Mouse (Mus musculus) Patski (cell line): Measurements from ENCODE around the gene Nat8. TPM values are rescaled to one million over a fixed set of nuclear protein-coding genes. Genes with fewer than 3 reads are reported as not detected.
A peak's percentile ranks its signal among the peaks of the same experiment; 100 is the strongest.
"Not testable (repeated sequence)": the region's sequence is repeated elsewhere in the genome, so short reads cannot be mapped to it uniquely, and the experiment has no call there.

Experiments used
- ATAC-seq: fragments of 100-300 bp; one replicate; pipeline ENCODE4 v1.8.0; 2021
- CTCF ChIA-PET: fragments of 350-600 bp; sonication (Branson Sonifier 250); formaldehyde crosslinking; loops from one replicate; lab custom pipeline; 2022; ENCODE audit warnings: inconsistent platforms; lab: Charles Lee
- POLR2A ChIA-PET: fragments of 350-600 bp; sonication (Branson Sonifier 250); formaldehyde crosslinking; loops from one replicate; lab custom pipeline; 2022; ENCODE audit warnings: antibody characterized with exemption, inconsistent platforms; lab: Charles Lee
- DNase-seq: peaks from one replicate; pipeline ENCODE4 v3.0.0-alpha.2; 2011; ENCODE audit warnings: low read depth, low spot score
- H3K27me3 ChIP-seq: fragments of 371-371 bp; one replicate; pipeline ENCODE4 v1.5.1; 2021
- CTCF ChIP-seq: fragments of 100-300 bp; IDR thresholded peaks from one replicate; pipeline ENCODE4 v1.5.1; 2021
- in situ Hi-C: fragments of 300-500 bp; cut with MboI; formaldehyde crosslinking; loops from 3 replicates; pipeline ENCODE4 v1.11.1; 2018; ENCODE audit warnings: low pct_unique_long_range_greater_than_20kb, mixed read lengths
- polyA plus RNA-seq: library from polyadenylated mRNA; unstranded; gene quantifications from one replicate; pipeline ENCODE4 v1.2.3, GENCODE M21; 2021

Nat8 gene
- polyA plus RNA-seq, 1 experiment from 2014 or later = 0.22 TPM

- ATAC-seq = no peak
Measured at GRCm38 (mm10) chr6:85829462-85829861, 2.4 kb downstream of the Nat8 start.

DNA sequence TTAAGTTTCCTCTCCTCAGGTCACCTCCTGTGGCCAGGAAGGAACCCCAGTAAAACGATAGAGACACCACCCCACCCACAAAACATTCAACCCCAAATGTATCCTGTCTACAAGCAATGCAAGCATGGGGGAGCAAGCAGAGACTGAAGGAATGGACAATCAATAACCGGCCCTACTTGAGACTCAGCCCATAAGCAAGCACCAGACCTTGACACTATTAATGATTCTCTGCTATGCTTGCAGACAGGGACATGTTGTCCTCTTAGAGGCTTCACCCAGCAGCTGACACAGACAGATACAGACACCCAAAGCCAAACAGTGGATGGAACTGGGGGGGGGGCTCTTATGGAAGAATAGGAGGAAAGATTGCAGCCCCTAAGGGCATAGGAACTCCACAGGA, 6.0 kb downstream of the Nat8 start:
- ChIA-PET CTCF (no interaction called here), POLR2A (no interaction called here)
- TF ChIP-seq CTCF = no peak
- DNase-seq (no peak), ATAC-seq (no peak)
- peaks cover 15% of the 10 kb centered on the region for H3K27me3 ChIP-seq
- in situ Hi-C loops = loop anchor here (5.0 kb wide), 1 partner anchor 181 kb away; no protein-coding TSS in a partner anchor

More at GRCm38 (mm10) chr6:85829462-85829861, 2.4 kb downstream of the Nat8 start:
- ChIA-PET CTCF (no interaction called here), POLR2A (no interaction called here)
- H3K27me3 ChIP-seq = peaks cover 10% of the 10 kb centered on the region
- in situ Hi-C loops = loop anchor here (5.0 kb wide), 1 partner anchor 178 kb away; no protein-coding TSS in a partner anchor
- no peak for DNase-seq
- no peak for TF ChIP-seq CTCF

DNA sequence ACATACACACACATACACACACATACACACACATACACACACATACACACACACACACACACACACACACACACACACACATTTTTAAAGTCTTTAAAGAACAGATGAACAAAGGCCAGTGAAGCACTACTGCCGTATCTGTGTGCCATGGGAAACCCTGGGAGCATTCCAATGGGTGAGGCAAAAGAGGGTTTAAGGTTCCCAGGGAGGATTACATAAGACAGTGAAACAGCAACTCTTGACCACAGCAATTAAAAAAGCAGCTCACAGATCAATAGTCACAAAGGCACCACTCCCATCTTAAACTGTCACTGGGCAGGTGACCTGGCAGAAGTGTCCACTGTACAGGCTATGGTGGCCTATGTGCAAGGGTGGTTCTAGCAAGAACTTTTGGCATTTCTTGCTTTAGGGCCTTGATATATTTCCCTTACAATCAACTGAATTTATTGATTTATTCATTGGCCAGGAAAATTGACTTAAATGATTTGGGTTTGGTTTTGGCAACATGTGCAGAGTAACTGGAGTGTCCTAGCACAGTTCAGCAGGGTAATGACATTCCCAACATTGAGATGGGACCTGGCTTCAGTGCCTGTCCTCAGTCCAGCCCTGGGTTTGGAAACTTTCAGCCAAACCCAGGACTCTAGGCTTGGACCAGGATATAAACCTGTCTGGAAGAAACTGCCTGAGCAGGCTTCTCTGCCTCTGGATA, 8.3 kb downstream of the Nat8 start:
- no peak for TF ChIP-seq CTCF
- ChIA-PET CTCF (no interaction called here), POLR2A (no interaction called here)
- in situ Hi-C loops = no loop called here
- H3K27me3 ChIP-seq = peaks cover 15% of the 10 kb centered on the region
- DNase-seq (no peak), ATAC-seq (no peak)

GRCm38 (mm10) chr6:85822286-85822685, 9.6 kb downstream of the Nat8 start:
- ChIA-PET POLR2A (no interaction called here), CTCF (no interaction called here)
- in situ Hi-C loops = no loop called here
- TF ChIP-seq CTCF = no peak
- DNase-seq = no peak
- peaks cover 15% of the 10 kb centered on the region for H3K27me3 ChIP-seq
- no peak for ATAC-seq

GRCm38 (mm10) chr6:85820837-85821236, 11.0 kb downstream of the Nat8 start, which contains the start of the genes Nat8f6 and Nat8f5:
TSS of gene Nat8f6 (minus strand) at chr6:85820954.
TSS of gene Nat8f5 (minus strand) at chr6:85820972.
- in situ Hi-C loops = no loop called here
- DNase-seq (no peak), ATAC-seq (no peak)
- peaks cover 12% of the 10 kb centered on the region for H3K27me3 ChIP-seq
- ChIA-PET CTCF (no interaction called here), POLR2A (no interaction called here)
- no peak for TF ChIP-seq CTCF

GRCm38 (mm10) chr6:85818338-85818737, 13.5 kb downstream of the Nat8 start:
- POLR2A ChIA-PET = no interaction called here
- no peak for TF ChIP-seq CTCF
- CTCF ChIA-PET = no interaction called here
- H3K27me3 ChIP-seq = peaks cover 5% of the 10 kb centered on the region
- ATAC-seq (no peak), DNase-seq (no peak)
- in situ Hi-C loops = no loop called here

- CTCF ChIA-PET = no interaction called here
- ATAC-seq = no peak
- no peak for TF ChIP-seq CTCF
Measured at GRCm38 (mm10) chr6:85813339-85813738, 18.5 kb downstream of the Nat8 start.

DNA sequence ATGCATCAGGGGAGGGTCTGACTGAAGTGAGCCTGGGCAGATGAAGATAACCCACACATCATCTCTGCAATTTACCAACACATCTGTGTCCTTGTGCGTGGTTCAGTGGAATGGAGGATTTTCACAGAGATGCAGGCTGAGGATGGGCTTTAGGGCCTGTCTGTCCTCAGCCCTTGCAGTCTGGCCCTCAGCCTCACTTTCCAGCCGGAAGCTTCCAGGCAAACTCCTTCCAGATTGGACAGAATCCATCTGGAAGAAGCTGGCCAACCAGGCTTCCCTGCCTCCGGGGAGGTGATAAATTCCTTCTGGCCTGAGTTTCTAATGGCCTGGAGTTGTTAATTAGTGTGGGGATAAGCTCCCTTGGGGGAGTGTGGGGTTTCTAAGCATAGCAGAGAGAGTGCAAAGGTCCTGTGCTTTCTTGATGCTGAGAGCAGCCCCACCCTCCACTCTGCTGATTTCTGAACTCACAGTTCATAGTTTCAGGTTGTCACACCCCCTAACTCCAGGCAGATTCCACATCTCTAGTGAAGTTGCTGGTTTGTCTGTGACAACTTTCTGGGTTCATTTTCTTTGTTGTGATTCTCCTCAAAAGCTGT, 20.8 kb downstream of the Nat8 start:
- DNase-seq, H3K27me3 ChIP-seq, POLR2A ChIA-PET, in situ Hi-C loops, ATAC-seq, CTCF ChIA-PET: not testable (repeated sequence)

More at GRCm38 (mm10) chr6:85813339-85813738, 18.5 kb downstream of the Nat8 start:
- H3K27me3 ChIP-seq = no peaks in the 10 kb centered on the region
- no peak for DNase-seq
- POLR2A ChIA-PET = no interaction called here
- in situ Hi-C loops = no loop called here

- H3K27me3 ChIP-seq, POLR2A ChIA-PET, CTCF ChIA-PET, ATAC-seq, in situ Hi-C loops, DNase-seq: not testable (repeated sequence)
Measured at GRCm38 (mm10) chr6:85810514-85810913, 21.4 kb downstream of the Nat8 start.

DNA sequence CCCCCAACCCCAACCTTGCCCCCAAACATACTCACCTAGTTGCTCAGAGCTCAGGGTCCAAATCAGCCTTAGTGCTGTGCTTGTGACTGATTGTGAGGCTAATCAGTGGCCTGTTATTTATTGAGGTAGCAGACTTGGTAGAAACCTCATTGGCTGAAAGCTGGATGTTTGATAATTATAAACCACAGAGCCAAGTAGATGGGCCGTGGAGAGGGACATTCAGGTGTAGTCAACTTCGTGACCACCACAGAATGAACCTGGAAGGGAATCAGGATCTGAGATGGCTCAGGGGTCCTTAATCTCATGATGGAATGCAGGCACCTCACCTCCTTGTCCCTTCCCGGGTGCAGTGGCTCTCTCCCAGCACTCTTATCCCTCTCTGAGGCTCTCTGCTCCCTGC, 22.1 kb downstream of the Nat8 start:
- not testable (repeated sequence) for DNase-seq

DNA sequence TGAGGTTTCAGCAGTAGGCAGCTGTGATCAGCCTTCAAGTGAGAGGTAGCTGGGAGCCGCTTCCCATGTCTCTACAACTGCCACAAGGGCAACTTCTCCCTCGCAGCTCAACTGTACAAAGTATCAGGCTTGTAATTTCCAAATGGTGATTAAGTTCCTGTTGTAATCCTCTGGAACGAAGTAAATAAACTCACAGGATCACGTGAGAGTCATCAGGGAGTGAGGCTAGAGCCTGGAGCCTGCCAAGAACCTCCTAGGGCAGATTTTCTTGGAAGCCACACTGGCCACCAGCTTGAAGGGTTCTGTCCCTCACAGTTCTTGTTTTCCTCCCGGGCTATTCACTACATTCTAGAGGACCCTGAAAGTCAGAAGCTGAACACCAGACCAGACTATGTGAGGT, 28.7 kb downstream of the Nat8 start:
- DNase-seq (peak; percentile 25), ATAC-seq (peak; percentile 28)
- POLR2A ChIA-PET, in situ Hi-C loops, CTCF ChIA-PET, H3K27me3 ChIP-seq: not testable (repeated sequence)

More for the DNA sequence above, 22.1 kb downstream of the Nat8 start:
- H3K27me3 ChIP-seq, CTCF ChIA-PET, ATAC-seq, POLR2A ChIA-PET, in situ Hi-C loops: not testable (repeated sequence)

Other genes with a start within 250 kb of the Nat8 start
- 5.4 TPM for gene Alms1, start 244.6 kb downstream of the Nat8 start, polyA plus RNA-seq
- gene Nat8f7, start 118.9 kb downstream of the Nat8 start, polyA plus RNA-seq = 0.24 TPM
- gene Nat8f3, start 66.3 kb downstream of the Nat8 start, polyA plus RNA-seq = 2.2 TPM
- gene Nat8f6, start 11.1 kb downstream of the Nat8 start, polyA plus RNA-seq = 0.64 TPM
- gene Nat8f5, start 11.1 kb downstream of the Nat8 start, polyA plus RNA-seq = not detected
- gene Nat8f2, start 37.1 kb upstream of the Nat8 start, polyA plus RNA-seq = 0.01 TPM
- gene Nat8f4, start 72.8 kb upstream of the Nat8 start, polyA plus RNA-seq = 0.27 TPM
- 37.6 TPM for gene Tprkb, start 79.8 kb upstream of the Nat8 start, polyA plus RNA-seq
- 8.3 TPM for gene Nat8f1, start 83.6 kb upstream of the Nat8 start, polyA plus RNA-seq
- gene Dusp11, start 129.6 kb upstream of the Nat8 start, polyA plus RNA-seq = 50.1 TPM
- gene Figla, start 184.1 kb upstream of the Nat8 start, polyA plus RNA-seq = not detected
- gene Add2, start 196.6 kb upstream of the Nat8 start, polyA plus RNA-seq = 0.03 TPM